Mouse (Mus musculus): ENCODE measurements around the gene Cadps.

DNA sequence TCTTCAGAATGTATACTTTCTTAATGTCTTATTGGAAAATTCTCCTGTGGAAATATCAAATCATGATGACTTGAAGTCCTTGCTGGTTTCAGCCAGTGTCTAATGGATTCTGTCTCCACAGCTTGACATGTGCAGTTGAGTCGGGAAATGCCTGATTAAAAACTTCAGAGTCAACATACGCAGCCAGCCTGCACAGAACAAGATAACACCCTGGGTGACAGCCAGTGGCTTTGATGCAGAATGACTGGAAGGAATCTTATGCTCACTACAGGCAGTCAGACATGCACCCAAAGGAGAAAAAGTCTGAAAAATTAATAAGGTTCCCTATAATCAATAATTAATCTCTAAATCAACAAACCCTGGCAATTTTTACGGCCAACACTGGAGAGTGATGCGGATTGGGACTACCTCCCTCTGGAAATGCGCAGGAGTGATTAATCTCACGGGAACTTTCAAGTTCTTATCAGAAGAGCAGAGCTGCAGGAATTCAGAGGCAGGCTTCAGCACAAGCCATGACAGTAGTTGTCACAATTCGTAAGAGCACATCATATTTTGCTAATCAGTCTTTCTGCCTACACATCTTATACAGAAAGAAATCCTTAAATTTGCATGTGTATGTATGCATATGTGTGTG lies 185.6 kb downstream of the Cadps start:
- TF ChIP-seq CTCF (IDR thresholded peaks at IDR 0.05; ENCODE audit: low read depth), result no peak
- no peak for TF ChIP-seq EP300 (IDR thresholded peaks at IDR 0.05; ENCODE audit: low read depth)

All from liver, embryonic 14.5 days (tissue).